Mouse (Mus musculus) ZHBTc4 (cell line): ENCODE results near the gene Ptch1.

Experiments used
- DNase-seq: peaks from one replicate; pipeline ENCODE4 v3.0.0-alpha.2; 2011; ENCODE audit warnings: low read depth, low spot score

Ptch1 gene

GRCm38 (mm10) chr13:63563781-63564625 lies 9.4 kb downstream of the Ptch1 start:
- DNase-seq = peak; percentile 48

- DNase-seq = peak; percentile 87
Observed at GRCm38 (mm10) chr13:63562972-63563780, 10.2 kb downstream of the Ptch1 start.

- DNase-seq = no peak
Observed at GRCm38 (mm10) chr13:63562141-63562971, 11.0 kb downstream of the Ptch1 start.

GRCm38 (mm10) chr13:63558297-63558890 lies 15.0 kb downstream of the Ptch1 start:
- no peak for DNase-seq

- no peak for DNase-seq
Observed at GRCm38 (mm10) chr13:63556431-63556830, 17.0 kb downstream of the Ptch1 start.

GRCm38 (mm10) chr13:63555885-63556284 lies 17.5 kb downstream of the Ptch1 start:
- DNase-seq = peak; percentile 26

- no peak for DNase-seq
Observed at GRCm38 (mm10) chr13:63554569-63554968, 18.8 kb downstream of the Ptch1 start.

- DNase-seq = no peak
Observed at GRCm38 (mm10) chr13:63553436-63553835, 20.0 kb downstream of the Ptch1 start.

- no peak for DNase-seq
Observed at GRCm38 (mm10) chr13:63552291-63552932, 21.0 kb downstream of the Ptch1 start.

GRCm38 (mm10) chr13:63551552-63552290 lies 21.7 kb downstream of the Ptch1 start:
- DNase-seq = no peak

- DNase-seq = no peak
Observed at GRCm38 (mm10) chr13:63550367-63550766, 23.0 kb downstream of the Ptch1 start.

- no peak for DNase-seq
Observed at GRCm38 (mm10) chr13:63549210-63549609, 24.2 kb downstream of the Ptch1 start.

GRCm38 (mm10) chr13:63548571-63548970 lies 24.8 kb downstream of the Ptch1 start:
- DNase-seq = no peak

- DNase-seq = no peak
Observed at GRCm38 (mm10) chr13:63545291-63545690, 28.1 kb downstream of the Ptch1 start.

GRCm38 (mm10) chr13:63544967-63545253 lies 28.5 kb downstream of the Ptch1 start:
- no peak for DNase-seq

- no peak for DNase-seq
Observed at GRCm38 (mm10) chr13:63544119-63544966, 29.1 kb downstream of the Ptch1 start.

GRCm38 (mm10) chr13:63543459-63543858 lies 29.9 kb downstream of the Ptch1 start:
- DNase-seq = no peak

- no peak for DNase-seq
Observed at GRCm38 (mm10) chr13:63542796-63543384, 30.5 kb downstream of the Ptch1 start.

- DNase-seq = peak; percentile 62
Observed at GRCm38 (mm10) chr13:63541510-63541909, 31.9 kb downstream of the Ptch1 start.
